Mouse (Mus musculus): ENCODE data around the gene Iffo1. TPM values are rescaled to one million over a fixed set of nuclear protein-coding genes. Genes with fewer than 3 reads are reported as not detected.

Iffo1 gene
- polyA plus RNA-seq, 1 experiment from 2014 or later = 4.2 TPM

Small RNA genes lying within 50 kb of the gene (microRNA-seq; reads per million reads assigned to microRNA genes)
- gene Mir3098 (2.0 reads per million), gene Mir7045 (not detected)

Other genes with a start within 250 kb of the Iffo1 start
- gene Lag3, start 233.5 kb upstream of the Iffo1 start, polyA plus RNA-seq (2015; fragmentation: Nextera tagmentation; extraction: Ambion mirVana) = 0.12 and 0.15 TPM in 2 replicates
- 42.3 and 49.6 TPM in 2 replicates for gene Ptms, start 225.1 kb upstream of the Iffo1 start, polyA plus RNA-seq (2015; fragmentation: Nextera tagmentation; extraction: Ambion mirVana)
- 103 and 110 TPM in 2 replicates for gene Mlf2, start 213.9 kb upstream of the Iffo1 start, polyA plus RNA-seq (2015; fragmentation: Nextera tagmentation; extraction: Ambion mirVana)
- 44.4 and 49.6 TPM in 2 replicates for gene Cops7a, start 179.7 kb upstream of the Iffo1 start, polyA plus RNA-seq (2015; fragmentation: Nextera tagmentation; extraction: Ambion mirVana)
- 0.05 and 0.11 TPM in 2 replicates for gene Pianp, start 148.5 kb upstream of the Iffo1 start, polyA plus RNA-seq (2015; fragmentation: Nextera tagmentation; extraction: Ambion mirVana)
- 3.5 and 3.6 TPM in 2 replicates for gene Zfp384, start 136.1 kb upstream of the Iffo1 start, polyA plus RNA-seq (2015; fragmentation: Nextera tagmentation; extraction: Ambion mirVana)
- 27.6 and 32.4 TPM in 2 replicates for gene Ing4, start 105.5 kb upstream of the Iffo1 start, polyA plus RNA-seq (2015; fragmentation: Nextera tagmentation; extraction: Ambion mirVana)
- gene Acrbp, start 95.6 kb upstream of the Iffo1 start, polyA plus RNA-seq (2015; fragmentation: Nextera tagmentation; extraction: Ambion mirVana) = 2.0 and 4.5 TPM in 2 replicates
- gene Lpar5, start 77.3 kb upstream of the Iffo1 start, polyA plus RNA-seq (2015; fragmentation: Nextera tagmentation; extraction: Ambion mirVana) = 1.4 and 1.5 TPM in 2 replicates
- 18.2 and 22.9 TPM in 2 replicates for gene Chd4, start 49.3 kb upstream of the Iffo1 start, polyA plus RNA-seq (2015; fragmentation: Nextera tagmentation; extraction: Ambion mirVana)
- gene Nop2, start 13.3 kb upstream of the Iffo1 start, polyA plus RNA-seq (2015; fragmentation: Nextera tagmentation; extraction: Ambion mirVana) = 25.2 and 25.3 TPM in 2 replicates
- 1,120 and 1,202 TPM in 2 replicates for gene Gapdh, start 21.2 kb downstream of the Iffo1 start, polyA plus RNA-seq (2015; fragmentation: Nextera tagmentation; extraction: Ambion mirVana)
- gene Ncapd2, start 46.5 kb downstream of the Iffo1 start, polyA plus RNA-seq (2015; fragmentation: Nextera tagmentation; extraction: Ambion mirVana) = 96.1 and 98.1 TPM in 2 replicates
- gene Mrpl51, start 46.6 kb downstream of the Iffo1 start, polyA plus RNA-seq (2015; fragmentation: Nextera tagmentation; extraction: Ambion mirVana) = 145 and 162 TPM in 2 replicates
- 1.5 and 1.8 TPM in 2 replicates for gene Vamp1, start 70.3 kb downstream of the Iffo1 start, polyA plus RNA-seq (2015; fragmentation: Nextera tagmentation; extraction: Ambion mirVana)
- gene Tapbpl, start 86.6 kb downstream of the Iffo1 start, polyA plus RNA-seq (2015; fragmentation: Nextera tagmentation; extraction: Ambion mirVana) = 9.1 and 9.7 TPM in 2 replicates
- 1.1 and 1.5 TPM in 2 replicates for gene Cd27, start 91.8 kb downstream of the Iffo1 start, polyA plus RNA-seq (2015; fragmentation: Nextera tagmentation; extraction: Ambion mirVana)
- not detected in 2 replicates for gene Tuba3a, start 140.8 kb downstream of the Iffo1 start, polyA plus RNA-seq (2015; fragmentation: Nextera tagmentation; extraction: Ambion mirVana)
- gene Ltbr, start 168.6 kb downstream of the Iffo1 start, polyA plus RNA-seq (2015; fragmentation: Nextera tagmentation; extraction: Ambion mirVana) = 22.3 and 22.5 TPM in 2 replicates
- gene Scnn1a, start 175.4 kb downstream of the Iffo1 start, polyA plus RNA-seq (2015; fragmentation: Nextera tagmentation; extraction: Ambion mirVana) = 0.61 and 0.74 TPM in 2 replicates
- gene Tnfrsf1a, start 204.1 kb downstream of the Iffo1 start, polyA plus RNA-seq (2015; fragmentation: Nextera tagmentation; extraction: Ambion mirVana) = 30.5 and 32.8 TPM in 2 replicates
- 0.65 and 0.86 TPM in 2 replicates for gene Plekhg6, start 235.6 kb downstream of the Iffo1 start, polyA plus RNA-seq (2015; fragmentation: Nextera tagmentation; extraction: Ambion mirVana)